Mouse (Mus musculus): Measurements from ENCODE around the gene Srm. TPM values are rescaled to one million over a fixed set of nuclear protein-coding genes. Genes with fewer than 3 reads are reported as not detected.

Srm gene
- polyA plus RNA-seq, 1 experiment from 2014 or later: 194 TPM

GRCm38 (mm10) chr4:148580765-148581164 lies 10.5 kb upstream of the Srm start:
- peaks cover 25% of the 10 kb centered on the region for H3K36me3 ChIP-seq (ENCODE audit: control insufficient read depth, insufficient read depth, low read length)
- no peak for DNase-seq (ENCODE audit: low spot score)
- no peak for ATAC-seq (ENCODE audit: insufficient read depth, low FRiP score, low TSS enrichment)

GRCm38 (mm10) chr4:148581422-148581821 lies 9.9 kb upstream of the Srm start:
- Histone ChIP-seq H3K36me3 (ENCODE audit: control insufficient read depth, insufficient read depth, low read length) (peaks cover 19% of the 10 kb centered on the region), H3K4me2 (ENCODE audit: low read depth) (no peak overlapping the region), H3K4me3 (ENCODE audit: low read depth, low read length) (no peak overlapping the region), H3K9ac (ENCODE audit: low read length) (no peak overlapping the region), H3K9me3 (ENCODE audit: control insufficient read depth, low read length) (no peaks in the 10 kb centered on the region), H3K27ac (ENCODE audit: low read depth, low read length) (no peak overlapping the region), H3K27me3 (ENCODE audit: control insufficient read depth, insufficient read depth, low read length) (no peaks in the 10 kb centered on the region), H3K4me1 (ENCODE audit: control insufficient read depth, insufficient read depth, low read length) (no peaks in the 10 kb centered on the region)
- DNase-seq (ENCODE audit: low spot score): no peak
- ATAC-seq (ENCODE audit: insufficient read depth, low FRiP score, low TSS enrichment): no peak
- WGBS: 89% methylated on average over 5 of the region's 5 CpGs

More at GRCm38 (mm10) chr4:148580765-148581164, 10.5 kb upstream of the Srm start:
- no peak overlapping the region for H3K4me2 ChIP-seq (ENCODE audit: low read depth)
- H3K9ac ChIP-seq (ENCODE audit: low read length): no peak overlapping the region
- 91% methylated on average over 9 of the region's 9 CpGs for WGBS
- H3K27me3 ChIP-seq (ENCODE audit: control insufficient read depth, insufficient read depth, low read length): no peaks in the 10 kb centered on the region
- H3K9me3 ChIP-seq (ENCODE audit: control insufficient read depth, low read length): no peaks in the 10 kb centered on the region
- no peaks in the 10 kb centered on the region for H3K4me1 ChIP-seq (ENCODE audit: control insufficient read depth, insufficient read depth, low read length)
- no peak overlapping the region for H3K4me3 ChIP-seq (ENCODE audit: low read depth, low read length)
- H3K27ac ChIP-seq (ENCODE audit: low read depth, low read length): no peak overlapping the region

GRCm38 (mm10) chr4:148583257-148583656 lies 8.0 kb upstream of the Srm start:
- WGBS: 85% methylated on average over 4 of the region's 4 CpGs
- DNase-seq (ENCODE audit: low spot score): no peak
- H3K9ac ChIP-seq (ENCODE audit: low read length): no peak overlapping the region
- H3K4me3 ChIP-seq (ENCODE audit: low read depth, low read length): no peak overlapping the region
- H3K4me1 ChIP-seq (ENCODE audit: control insufficient read depth, insufficient read depth, low read length): no peaks in the 10 kb centered on the region
- no peak overlapping the region for H3K27ac ChIP-seq (ENCODE audit: low read depth, low read length)
- H3K36me3 ChIP-seq (ENCODE audit: control insufficient read depth, insufficient read depth, low read length): peaks cover 13% of the 10 kb centered on the region
- no peaks in the 10 kb centered on the region for H3K27me3 ChIP-seq (ENCODE audit: control insufficient read depth, insufficient read depth, low read length)
- no peak overlapping the region for H3K4me2 ChIP-seq (ENCODE audit: low read depth)
- no peak for ATAC-seq (ENCODE audit: insufficient read depth, low FRiP score, low TSS enrichment)
- no peaks in the 10 kb centered on the region for H3K9me3 ChIP-seq (ENCODE audit: control insufficient read depth, low read length)

- H3K4me1 ChIP-seq (ENCODE audit: control insufficient read depth, insufficient read depth, low read length): no peaks in the 10 kb centered on the region
- no peak for ATAC-seq (ENCODE audit: insufficient read depth, low FRiP score, low TSS enrichment)
- 82% methylated on average over 9 of the region's 9 CpGs for WGBS
- H3K9ac ChIP-seq (ENCODE audit: low read length): no peak overlapping the region
- no peak overlapping the region for H3K27ac ChIP-seq (ENCODE audit: low read depth, low read length)
- H3K4me2 ChIP-seq (ENCODE audit: low read depth): no peak overlapping the region
- H3K36me3 ChIP-seq (ENCODE audit: control insufficient read depth, insufficient read depth, low read length): 0 out of 2 replicates have a peak, but pooled peaks cover 4% of the 10 kb centered on the region
- no peaks in the 10 kb centered on the region for H3K9me3 ChIP-seq (ENCODE audit: control insufficient read depth, low read length)
- H3K27me3 ChIP-seq (ENCODE audit: control insufficient read depth, insufficient read depth, low read length): no peaks in the 10 kb centered on the region
- no peak for DNase-seq (ENCODE audit: low spot score)
- no peak overlapping the region for H3K4me3 ChIP-seq (ENCODE audit: low read depth, low read length)
Measured at GRCm38 (mm10) chr4:148586648-148587047, 4.7 kb upstream of the Srm start.

GRCm38 (mm10) chr4:148588793-148589192 lies 2.5 kb upstream of the Srm start:
- Histone ChIP-seq H3K4me2 (ENCODE audit: low read depth) (no peak overlapping the region), H3K27ac (ENCODE audit: low read depth, low read length) (no peak overlapping the region), H3K36me3 (ENCODE audit: control insufficient read depth, insufficient read depth, low read length) (no peaks in the 10 kb centered on the region; the same call in 1 of the 2 replicates), H3K27me3 (ENCODE audit: control insufficient read depth, insufficient read depth, low read length) (no peaks in the 10 kb centered on the region), H3K9ac (ENCODE audit: low read length) (no peak overlapping the region), H3K9me3 (ENCODE audit: control insufficient read depth, low read length) (no peaks in the 10 kb centered on the region), H3K4me3 (ENCODE audit: low read depth, low read length) (no peak overlapping the region), H3K4me1 (ENCODE audit: control insufficient read depth, insufficient read depth, low read length) (peaks cover 9% of the 10 kb centered on the region)
- ATAC-seq (ENCODE audit: insufficient read depth, low FRiP score, low TSS enrichment): no peak
- DNase-seq (ENCODE audit: low spot score): no peak
- WGBS: 84% methylated on average over 9 of the region's 9 CpGs

DNA sequence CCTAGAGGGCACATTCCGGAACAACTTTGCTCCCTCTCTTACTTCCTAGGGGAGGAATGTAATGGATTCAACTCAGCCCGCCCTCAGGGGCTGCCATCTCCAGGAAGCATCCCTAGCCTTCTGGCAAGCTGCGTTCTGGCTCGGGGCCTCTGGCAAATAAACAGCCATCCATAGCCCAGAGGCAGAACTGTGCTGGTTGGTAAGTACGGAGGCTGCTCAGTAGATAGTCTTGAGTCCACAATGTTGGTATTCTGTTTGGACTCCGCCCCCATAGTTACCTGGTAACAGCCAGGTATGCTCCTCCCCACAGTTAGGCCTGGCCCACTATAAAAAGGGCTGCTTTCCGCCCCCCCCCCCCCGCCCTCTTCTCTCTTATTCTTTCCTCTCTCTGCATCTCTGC lies 1.7 kb upstream of the Srm start:
- WGBS: 49% methylated on average over 7 of the region's 8 CpGs
- Histone ChIP-seq H3K36me3 (ENCODE audit: control insufficient read depth, insufficient read depth, low read length) (peaks cover 8% of the 10 kb centered on the region), H3K9me3 (ENCODE audit: control insufficient read depth, low read length) (no peaks in the 10 kb centered on the region), H3K27ac (ENCODE audit: low read depth, low read length) (no peak overlapping the region), H3K4me2 (ENCODE audit: low read depth) (no peak overlapping the region), H3K4me1 (ENCODE audit: control insufficient read depth, insufficient read depth, low read length) (peaks cover 9% of the 10 kb centered on the region), H3K4me3 (ENCODE audit: low read depth, low read length) (no peak overlapping the region), H3K27me3 (ENCODE audit: control insufficient read depth, insufficient read depth, low read length) (no peaks in the 10 kb centered on the region), H3K9ac (ENCODE audit: low read length) (no peak overlapping the region)
- DNase-seq (ENCODE audit: low spot score): no peak
- ATAC-seq (ENCODE audit: insufficient read depth, low FRiP score, low TSS enrichment): no peak

- Histone ChIP-seq H3K27me3 (ENCODE audit: control insufficient read depth, insufficient read depth, low read length) (no peaks in the 10 kb centered on the region), H3K27ac (ENCODE audit: low read depth, low read length) (no peak overlapping the region), H3K4me3 (ENCODE audit: low read depth, low read length) (peak overlapping the region; percentile 92), H3K9me3 (ENCODE audit: control insufficient read depth, low read length) (no peaks in the 10 kb centered on the region), H3K9ac (ENCODE audit: low read length) (peak overlapping the region; percentile 33), H3K36me3 (ENCODE audit: control insufficient read depth, insufficient read depth, low read length) (peaks cover 15% of the 10 kb centered on the region), H3K4me1 (ENCODE audit: control insufficient read depth, insufficient read depth, low read length) (peaks cover 9% of the 10 kb centered on the region), H3K4me2 (ENCODE audit: low read depth) (peak overlapping the region; percentile 90)
- 6% methylated on average over 18 of the region's 18 CpGs for WGBS
- ATAC-seq (ENCODE audit: insufficient read depth, low FRiP score, low TSS enrichment) (no peak), DNase-seq (ENCODE audit: low spot score) (peak; percentile 34)
Measured at GRCm38 (mm10) chr4:148590421-148591170, 707 bp upstream of the Srm start.

DNA sequence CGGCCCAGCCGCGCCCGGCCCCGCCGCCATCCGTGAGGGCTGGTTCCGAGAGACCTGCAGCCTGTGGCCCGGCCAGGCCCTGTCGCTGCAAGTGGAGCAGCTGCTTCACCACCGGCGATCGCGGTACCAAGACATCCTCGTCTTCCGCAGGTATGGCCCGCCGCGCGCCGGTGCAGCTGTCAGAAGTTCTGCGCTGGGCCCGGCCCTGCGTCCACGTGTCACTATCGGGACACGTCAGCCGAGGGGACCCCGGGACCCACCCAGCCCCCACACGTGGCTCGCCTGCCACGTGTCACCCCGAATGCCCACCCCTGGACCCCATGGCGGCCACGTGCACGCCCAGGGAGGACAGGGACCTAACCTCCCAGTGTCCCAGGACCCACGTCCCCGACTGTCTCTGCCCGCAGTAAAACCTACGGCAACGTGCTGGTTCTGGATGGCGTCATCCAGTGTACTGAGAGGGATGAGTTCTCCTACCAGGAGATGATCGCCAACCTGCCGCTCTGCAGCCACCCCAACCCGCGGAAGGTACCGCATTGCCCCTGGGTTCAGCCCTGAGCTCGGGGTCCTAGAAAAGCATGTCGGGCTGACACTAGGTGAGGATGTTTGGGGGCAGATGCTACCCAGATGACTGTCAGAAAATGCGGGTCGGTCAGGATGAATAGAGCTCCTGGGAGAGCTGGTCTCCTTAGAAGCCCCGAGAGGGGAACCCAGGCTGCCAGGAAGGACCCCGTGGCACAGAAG lies 506 bp downstream of the Srm start:
- H3K27me3 ChIP-seq (ENCODE audit: control insufficient read depth, insufficient read depth, low read length): no peaks in the 10 kb centered on the region
- DNase-seq (ENCODE audit: low spot score) (peak; percentile 44), ATAC-seq (ENCODE audit: insufficient read depth, low FRiP score, low TSS enrichment) (peak; percentile 57)
- H3K9me3 ChIP-seq (ENCODE audit: control insufficient read depth, low read length): no peaks in the 10 kb centered on the region
- peak overlapping the region; percentile 92 for H3K4me3 ChIP-seq (ENCODE audit: low read depth, low read length)
- H3K4me1 ChIP-seq (ENCODE audit: control insufficient read depth, insufficient read depth, low read length): peaks cover 9% of the 10 kb centered on the region
- no peak overlapping the region for H3K27ac ChIP-seq (ENCODE audit: low read depth, low read length)
- peak overlapping the region; percentile 90 for H3K4me2 ChIP-seq (ENCODE audit: low read depth)
- peak overlapping the region; percentile 73 for H3K9ac ChIP-seq (ENCODE audit: low read length)
- whole genome bisulfite sequencing: under 1% methylated on average over 53 of the region's 53 CpGs
- H3K36me3 ChIP-seq (ENCODE audit: control insufficient read depth, insufficient read depth, low read length): peaks cover 15% of the 10 kb centered on the region
